Mouse (Mus musculus): ENCODE data around the gene Ovol1.

The Ovol1 gene

DNA sequence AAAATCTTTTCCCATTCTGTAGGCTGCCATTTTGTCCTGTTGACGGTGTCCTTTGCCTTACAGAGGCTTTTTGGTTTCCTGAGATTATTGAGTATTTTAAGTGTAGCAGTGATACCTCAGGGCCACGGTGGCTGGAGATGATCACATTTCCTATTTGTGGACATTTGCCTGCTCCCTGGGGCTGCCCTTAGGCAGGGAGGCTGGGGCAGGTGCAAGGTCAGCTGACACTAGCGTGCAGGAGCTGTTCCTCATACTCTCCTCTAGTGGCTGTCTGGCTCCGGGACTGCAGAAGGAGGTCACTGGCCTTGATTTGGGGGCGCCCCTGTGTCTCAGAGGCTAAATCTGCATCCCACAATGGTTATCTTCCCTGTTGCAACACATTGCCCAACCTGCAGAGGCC is 35.2 kb downstream of the Ovol1 start:
- no peak for DNase-seq (ENCODE audit: extremely low read depth, low read depth)

DNA sequence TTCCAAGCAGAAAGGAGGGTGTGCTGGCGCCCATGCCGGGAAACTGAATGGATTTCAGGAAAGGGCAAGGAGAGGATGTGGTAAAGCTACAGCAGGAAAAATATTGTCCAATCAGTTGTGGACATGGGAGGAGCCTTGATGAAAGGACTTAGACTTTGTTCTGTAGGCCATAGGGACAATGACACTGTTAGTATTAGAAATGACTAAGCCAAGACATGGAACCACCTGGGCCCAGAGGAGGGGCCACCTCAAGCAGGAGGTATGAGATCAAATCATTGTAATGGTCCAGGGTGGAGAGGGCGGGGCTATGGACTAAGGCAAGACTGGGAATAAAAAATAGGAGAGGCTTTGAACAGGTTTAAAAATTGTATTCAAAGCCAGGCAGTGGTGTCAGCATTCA is 41.7 kb downstream of the Ovol1 start:
- no peak for DNase-seq (ENCODE audit: extremely low read depth, low read depth)

- no peak for DNase-seq (ENCODE audit: extremely low read depth, low read depth)
Measured at GRCm38 (mm10) chr19:5516906-5517505, 43.4 kb downstream of the Ovol1 start.

GRCm38 (mm10) chr19:5515840-5516777 is 44.3 kb downstream of the Ovol1 start:
- DNase-seq (ENCODE audit: extremely low read depth, low read depth) = no peak

- DNase-seq (ENCODE audit: extremely low read depth, low read depth) = no peak
Measured at GRCm38 (mm10) chr19:5513005-5513349, 47.5 kb downstream of the Ovol1 start.

DNA sequence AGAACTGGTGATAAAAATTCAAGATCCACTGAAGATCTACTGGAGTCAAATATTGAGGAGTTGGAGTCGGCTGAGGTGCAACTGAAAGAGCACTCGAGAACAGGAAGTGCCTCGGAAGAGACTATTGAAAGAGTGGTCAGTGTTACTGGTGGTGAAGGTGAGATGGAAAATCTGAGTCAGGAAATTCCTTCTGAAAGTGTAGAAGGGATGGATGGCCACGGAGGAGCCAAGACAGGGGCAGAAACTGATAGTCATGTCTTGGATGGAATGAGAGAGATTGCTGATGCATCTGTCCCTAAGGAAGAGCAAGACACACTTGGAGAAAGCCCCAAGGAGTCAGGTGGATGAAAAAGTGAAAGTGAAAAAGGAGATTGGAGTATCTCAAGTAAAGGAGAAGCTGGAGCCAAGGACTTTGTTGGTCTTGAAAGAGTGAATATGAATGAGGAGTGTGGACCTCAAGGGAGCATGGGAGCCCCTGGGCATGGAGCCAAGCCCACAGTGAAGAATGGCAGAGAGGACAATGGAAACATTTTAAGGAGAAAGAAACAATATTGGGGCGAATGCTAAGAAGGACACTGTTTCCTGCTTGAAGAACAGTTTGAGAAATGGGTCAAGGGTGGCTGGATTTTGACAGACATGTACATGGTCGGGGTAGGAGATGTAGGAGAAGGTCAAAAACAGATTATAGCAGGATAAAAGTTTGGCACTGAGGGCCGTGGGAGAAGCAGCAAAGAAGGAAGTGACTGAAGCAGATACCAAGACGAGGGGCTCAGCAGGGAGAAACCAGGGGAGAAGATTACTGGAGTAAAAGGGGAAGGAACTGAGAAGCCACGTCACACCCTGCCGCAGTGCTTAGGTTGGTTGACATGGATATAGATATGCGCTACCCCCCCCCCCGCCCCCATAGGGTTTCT is 48.1 kb downstream of the Ovol1 start:
- DNase-seq (ENCODE audit: extremely low read depth, low read depth) = peak; percentile 95

DNA sequence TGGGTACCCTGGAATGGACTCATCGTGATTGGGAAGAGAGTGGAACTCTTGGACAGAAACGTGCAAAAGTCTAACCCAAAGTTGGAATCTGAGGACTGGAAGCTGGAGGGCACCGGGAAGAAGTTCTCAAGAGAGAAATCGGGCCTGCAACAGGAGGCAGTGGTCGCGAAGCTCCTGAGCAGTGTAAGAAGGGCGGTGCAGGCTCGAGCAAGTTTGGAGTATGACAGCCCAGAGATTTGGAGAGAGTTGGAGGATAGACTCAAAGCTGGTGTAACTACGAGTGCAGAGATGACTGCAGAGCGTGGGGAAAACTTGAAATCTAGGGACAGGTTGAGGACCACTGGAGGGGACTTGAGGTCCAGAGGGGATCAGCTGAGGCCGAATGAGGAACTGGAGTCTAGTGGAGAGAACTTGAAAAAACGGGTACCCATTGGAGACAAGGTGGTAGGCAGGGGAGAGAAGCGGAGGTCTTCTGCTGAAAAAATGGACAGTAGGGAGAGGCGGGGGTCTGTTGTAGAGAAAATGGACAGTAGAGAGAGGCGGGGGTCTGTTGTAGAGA is 49.3 kb downstream of the Ovol1 start:
- DNase-seq (ENCODE audit: extremely low read depth, low read depth) = peak; percentile 51

DNA sequence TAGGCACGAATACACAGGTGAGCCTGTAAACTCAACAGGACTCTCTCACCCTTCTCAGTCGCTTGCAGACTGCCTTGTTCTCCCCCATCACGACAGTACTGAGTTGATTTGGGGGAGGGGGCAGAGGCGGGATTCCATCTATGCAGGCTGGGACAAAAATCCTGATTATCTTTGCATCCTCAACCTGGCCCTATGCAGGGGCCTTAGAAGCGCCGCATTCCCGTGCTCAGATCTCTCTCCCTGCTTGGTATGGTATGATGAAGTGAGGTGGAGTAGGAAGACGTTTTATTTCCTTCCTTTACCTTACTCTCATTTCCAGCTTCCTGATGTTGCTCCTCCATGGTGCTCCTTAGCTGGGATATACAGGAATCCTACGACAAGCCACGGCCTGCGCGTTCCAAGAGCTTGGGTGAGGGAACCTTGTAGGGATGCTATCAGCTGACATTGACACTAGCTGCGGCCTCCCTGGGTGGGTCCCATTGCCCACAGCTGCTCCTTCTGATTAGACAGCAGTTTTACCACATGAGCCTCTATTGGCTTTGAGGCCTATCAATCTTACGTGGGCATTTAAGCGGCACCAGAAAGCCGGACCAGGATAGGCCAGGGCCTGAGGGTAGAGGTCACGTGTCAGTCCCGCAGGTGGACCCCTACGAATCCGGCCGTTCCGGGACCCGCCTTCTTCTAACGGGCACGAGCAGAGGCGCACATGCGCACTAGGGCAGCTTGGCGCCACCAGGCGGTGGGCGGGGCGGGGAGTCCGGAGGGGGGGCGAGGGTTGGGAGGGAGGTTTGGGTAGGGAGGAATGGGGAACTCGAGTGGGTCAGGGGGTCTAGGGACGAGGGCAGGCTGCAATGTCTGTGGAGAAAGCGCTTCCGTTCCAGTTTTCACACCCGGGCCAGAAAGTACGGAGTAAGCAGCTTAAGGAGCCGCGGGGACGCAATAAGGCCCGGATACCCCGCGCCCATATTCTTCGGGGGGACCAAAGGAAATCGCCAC is 50.1 kb downstream of the Ovol1 start, which contains the start of gene Snx32:
Gene Snx32, minus strand, starts transcription at position 508 of the 996 bp plus-strand sequence.
- DNase-seq (ENCODE audit: extremely low read depth, low read depth) = peak; percentile 100

DNA sequence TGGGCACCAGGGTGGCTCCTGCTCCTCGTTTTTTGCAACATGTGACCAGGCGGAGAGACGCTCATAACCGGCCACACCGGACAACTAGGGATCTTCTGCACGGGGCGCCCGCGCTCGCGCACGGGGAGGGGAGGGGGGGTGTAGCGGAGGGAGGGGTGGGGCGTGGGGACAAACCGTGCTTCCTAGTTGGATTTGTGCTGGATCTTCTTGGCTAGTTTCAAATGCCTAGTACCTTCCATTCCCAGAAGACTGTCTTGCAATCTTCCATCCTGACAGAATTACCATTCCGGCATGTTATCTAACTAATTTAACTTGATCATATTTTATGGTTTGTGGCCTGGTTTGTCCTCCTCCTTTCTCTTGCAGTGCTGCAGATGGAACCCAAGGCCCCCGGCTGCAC is 56.8 kb downstream of the Ovol1 start, which contains the start of gene 1700020D05Rik:
Gene 1700020D05Rik, minus strand, starts transcription at position 101 of the 400 bp plus-strand sequence.
- no peak for DNase-seq (ENCODE audit: extremely low read depth, low read depth)

GRCm38 (mm10) chr19:5500330-5500875 is 60.0 kb downstream of the Ovol1 start:
- no peak for DNase-seq (ENCODE audit: extremely low read depth, low read depth)

Data from MEL-GATA-1-ER (cell line).